Mouse (Mus musculus): ENCODE data around the gene Anks6. TPM values are rescaled to one million over a fixed set of nuclear protein-coding genes. Genes with fewer than 3 reads are reported as not detected.

Gene Anks6
- polyA plus RNA-seq, 1 experiment = not detected

DNA sequence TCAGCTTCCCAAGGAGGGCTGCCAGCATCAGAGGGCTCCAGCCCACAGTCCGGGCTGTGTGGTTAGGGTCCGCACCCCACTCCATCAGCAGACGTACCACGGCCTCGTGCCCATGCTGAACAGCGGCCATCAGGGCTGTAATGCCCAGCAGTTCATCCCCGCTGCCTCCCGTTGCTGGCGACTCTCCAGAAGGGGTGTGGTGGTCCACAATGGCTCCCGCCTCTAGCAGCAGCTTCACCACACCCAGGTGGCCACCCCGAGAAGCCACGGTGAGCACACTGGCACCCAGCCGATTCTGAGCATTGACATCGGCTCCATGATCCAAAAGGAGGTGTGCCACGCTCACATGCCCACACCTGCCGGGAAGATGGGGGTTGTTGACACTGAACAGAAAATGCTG is 8.0 kb downstream of the Anks6 start:
- Histone ChIP-seq H3K4me3 (replicated peaks) (no peak overlapping the region), H3K4me1 (ENCODE audit: control insufficient read depth) (no peaks in the 10 kb centered on the region), H3K9me3 (ENCODE audit: control insufficient read depth, low read length) (no peaks in the 10 kb centered on the region), H3K27me3 (ENCODE audit: control insufficient read depth) (peaks cover 24% of the 10 kb centered on the region), H3K36me3 (ENCODE audit: control insufficient read depth) (no peaks in the 10 kb centered on the region)
- TF ChIP-seq TAL1 (IDR thresholded peaks at IDR 0.05; ENCODE audit: low read length) (no peak), GATA1 (IDR thresholded peaks at IDR 0.05; ENCODE audit: low read length) (no peak)

DNA sequence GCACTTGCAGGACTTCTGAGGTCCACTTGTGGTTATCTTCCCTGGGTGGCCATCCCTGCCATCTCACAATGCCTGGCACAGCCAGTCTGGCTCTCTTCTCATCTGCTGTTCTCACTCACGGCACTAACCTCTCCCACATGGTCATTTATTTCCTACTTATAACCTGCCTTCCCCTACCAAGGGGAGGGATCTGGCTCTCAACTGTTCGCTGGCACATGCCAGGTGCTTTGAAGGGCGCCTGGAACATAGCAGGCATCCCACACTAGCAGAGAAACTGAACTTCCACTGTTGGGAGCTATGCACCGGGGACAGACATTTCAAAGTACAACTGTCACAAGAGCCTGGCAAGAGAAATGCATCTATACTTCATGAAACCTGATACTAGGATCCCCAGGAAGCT is 9.5 kb downstream of the Anks6 start:
- no peak for TF ChIP-seq TAL1 (IDR thresholded peaks at IDR 0.05; ENCODE audit: low read length)
- TF ChIP-seq GATA1 (IDR thresholded peaks at IDR 0.05; ENCODE audit: low read length) = no peak
- peaks cover 17% of the 10 kb centered on the region for H3K27me3 ChIP-seq (ENCODE audit: control insufficient read depth)
- H3K4me3 ChIP-seq (replicated peaks) = no peak overlapping the region
- H3K36me3 ChIP-seq (ENCODE audit: control insufficient read depth) = no peaks in the 10 kb centered on the region
- H3K4me1 ChIP-seq (ENCODE audit: control insufficient read depth) = no peaks in the 10 kb centered on the region
- no peaks in the 10 kb centered on the region for H3K9me3 ChIP-seq (ENCODE audit: control insufficient read depth, low read length)

DNA sequence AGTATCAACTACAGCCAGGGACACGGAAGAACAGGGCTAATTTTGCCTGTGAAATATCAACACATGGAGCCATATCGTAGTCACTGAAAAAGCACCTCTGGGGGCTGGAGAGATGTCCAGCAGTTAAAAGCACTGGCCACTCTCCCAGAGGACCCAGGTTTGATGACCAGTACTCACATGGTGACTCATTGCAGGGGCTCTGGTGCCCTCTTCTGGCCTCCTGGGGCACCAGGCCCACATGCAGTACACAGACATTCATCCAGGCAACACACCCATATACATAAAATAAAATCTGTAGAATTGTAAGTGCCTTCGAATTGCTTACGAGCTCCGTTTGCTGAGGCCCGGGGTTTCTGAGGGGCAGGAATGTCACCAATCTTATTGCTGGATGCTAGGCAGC is 10.3 kb downstream of the Anks6 start:
- no peak for TF ChIP-seq TAL1 (IDR thresholded peaks at IDR 0.05; ENCODE audit: low read length)
- TF ChIP-seq GATA1 (IDR thresholded peaks at IDR 0.05; ENCODE audit: low read length) = no peak
- Histone ChIP-seq H3K4me1 (ENCODE audit: control insufficient read depth) (no peaks in the 10 kb centered on the region), H3K4me3 (replicated peaks) (no peak overlapping the region), H3K36me3 (ENCODE audit: control insufficient read depth) (no peaks in the 10 kb centered on the region), H3K27me3 (ENCODE audit: control insufficient read depth) (peaks cover 10% of the 10 kb centered on the region), H3K9me3 (ENCODE audit: control insufficient read depth, low read length) (no peaks in the 10 kb centered on the region)

DNA sequence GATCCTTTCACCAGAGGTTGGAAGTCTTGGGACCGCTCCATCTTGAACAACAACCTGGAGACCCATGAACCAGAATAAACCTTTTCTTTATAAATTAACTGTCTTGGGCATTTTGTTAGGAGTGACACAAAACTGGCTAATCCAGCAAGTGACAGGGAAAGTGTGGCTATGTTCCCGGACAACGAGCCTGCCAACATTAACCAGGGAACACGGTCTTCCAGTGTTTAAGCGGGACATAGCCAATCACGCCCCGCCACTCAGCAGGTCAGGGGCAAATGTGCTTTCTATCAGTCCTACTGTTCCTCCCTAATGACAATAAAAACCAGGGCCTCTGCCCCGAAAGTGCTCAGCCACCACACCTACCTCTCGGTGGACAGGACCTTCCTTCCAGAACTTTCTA is 13.4 kb downstream of the Anks6 start:
- no peaks in the 10 kb centered on the region for H3K9me3 ChIP-seq (ENCODE audit: control insufficient read depth, low read length)
- H3K36me3 ChIP-seq (ENCODE audit: control insufficient read depth) = no peaks in the 10 kb centered on the region
- no peaks in the 10 kb centered on the region for H3K27me3 ChIP-seq (ENCODE audit: control insufficient read depth)
- H3K4me1 ChIP-seq (ENCODE audit: control insufficient read depth) = no peaks in the 10 kb centered on the region
- TF ChIP-seq GATA1 (IDR thresholded peaks at IDR 0.05; ENCODE audit: low read length) = no peak
- no peak for TF ChIP-seq TAL1 (IDR thresholded peaks at IDR 0.05; ENCODE audit: low read length)
- H3K4me3 ChIP-seq (replicated peaks) = no peak overlapping the region

DNA sequence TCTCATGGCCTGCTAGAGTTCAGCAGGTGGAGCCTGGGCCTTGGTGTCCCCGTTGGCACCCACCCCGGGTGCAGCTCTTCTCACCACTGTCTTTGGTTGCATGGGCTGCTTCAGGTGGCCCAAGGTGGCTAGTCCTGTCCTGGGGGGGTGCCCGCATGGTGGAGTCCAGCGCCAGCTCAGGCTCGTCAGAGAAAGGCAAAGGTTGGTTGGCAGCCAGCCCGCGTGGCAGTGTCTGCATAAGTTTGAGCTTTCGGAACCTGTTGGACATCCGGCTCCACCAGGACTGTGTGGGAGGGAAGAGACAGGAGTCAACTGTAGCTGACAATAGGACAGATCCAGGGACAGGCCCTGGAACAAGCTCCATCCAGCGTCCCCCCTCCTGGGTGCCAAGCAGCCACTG is 17.6 kb downstream of the Anks6 start:
- Histone ChIP-seq H3K36me3 (ENCODE audit: control insufficient read depth) (no peaks in the 10 kb centered on the region), H3K9me3 (ENCODE audit: control insufficient read depth, low read length) (no peaks in the 10 kb centered on the region), H3K4me3 (replicated peaks) (no peak overlapping the region), H3K27me3 (ENCODE audit: control insufficient read depth) (no peaks in the 10 kb centered on the region), H3K4me1 (ENCODE audit: control insufficient read depth) (no peaks in the 10 kb centered on the region)
- TF ChIP-seq GATA1 (IDR thresholded peaks at IDR 0.05; ENCODE audit: low read length) = no peak
- no peak for TF ChIP-seq TAL1 (IDR thresholded peaks at IDR 0.05; ENCODE audit: low read length)

DNA sequence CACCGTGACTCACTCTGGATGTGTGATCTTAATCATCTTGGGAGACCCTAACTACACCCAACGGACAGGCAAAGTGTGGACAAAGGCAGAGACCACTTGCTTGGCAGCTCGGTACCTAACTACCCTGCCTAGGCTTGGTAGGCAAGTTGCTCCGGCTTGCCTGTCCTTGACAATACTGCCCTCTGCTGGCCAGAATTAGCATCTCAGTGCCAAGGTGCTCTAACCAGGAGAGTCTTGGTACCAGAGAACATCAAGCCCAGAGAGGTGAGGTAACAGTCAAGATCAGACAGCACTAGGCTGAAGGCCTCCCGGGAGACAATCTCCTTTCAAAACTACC is 19.9 kb downstream of the Anks6 start:
- H3K36me3 ChIP-seq (ENCODE audit: control insufficient read depth) = no peaks in the 10 kb centered on the region
- TF ChIP-seq GATA1 (IDR thresholded peaks at IDR 0.05; ENCODE audit: low read length) (no peak), TAL1 (IDR thresholded peaks at IDR 0.05; ENCODE audit: low read length) (no peak)
- no peak overlapping the region for H3K4me3 ChIP-seq (replicated peaks)
- no peaks in the 10 kb centered on the region for H3K27me3 ChIP-seq (ENCODE audit: control insufficient read depth)
- H3K4me1 ChIP-seq (ENCODE audit: control insufficient read depth) = no peaks in the 10 kb centered on the region
- H3K9me3 ChIP-seq (ENCODE audit: control insufficient read depth, low read length) = no peaks in the 10 kb centered on the region

DNA sequence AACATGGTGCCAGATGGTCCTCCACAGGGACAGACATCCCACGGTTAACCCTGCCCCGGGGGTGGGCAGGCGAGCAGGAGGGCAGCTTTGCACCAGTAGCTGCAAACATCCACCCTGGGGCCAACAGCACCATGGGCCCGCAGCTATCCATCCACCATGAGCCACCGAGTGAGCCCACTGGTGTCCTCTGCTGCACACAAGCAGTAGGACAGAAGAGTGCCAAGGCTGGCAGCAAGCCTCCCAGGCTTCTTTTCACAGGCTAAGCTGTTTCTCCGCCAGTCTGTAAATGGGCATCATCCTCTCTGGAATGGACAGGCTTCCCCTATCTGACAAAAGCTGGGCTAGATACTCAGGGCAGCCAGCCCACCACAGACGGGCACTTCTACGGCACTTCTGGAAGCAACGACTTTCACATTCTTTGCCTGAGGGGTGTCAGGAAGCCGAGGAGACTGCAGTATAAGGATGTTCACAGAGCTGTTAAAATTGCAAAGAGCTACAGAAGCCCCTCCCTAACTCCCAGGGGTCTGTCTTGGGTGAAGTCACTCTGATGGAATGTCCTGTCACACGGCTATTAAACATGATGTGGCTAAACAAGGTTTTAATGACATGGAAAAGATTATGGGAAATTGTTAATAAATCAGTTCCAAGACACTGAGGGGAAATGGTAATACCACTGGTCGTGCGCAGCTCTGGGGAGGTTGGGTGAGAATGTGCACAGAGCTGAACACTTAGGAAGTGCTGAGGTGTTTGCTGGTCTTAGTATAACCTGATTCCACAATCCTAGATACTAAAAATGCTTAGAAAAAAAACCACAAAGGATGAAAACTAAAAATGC is 20.5 kb downstream of the Anks6 start:
- no peaks in the 10 kb centered on the region for H3K27me3 ChIP-seq (ENCODE audit: control insufficient read depth)
- H3K4me3 ChIP-seq (replicated peaks) = no peak overlapping the region
- TF ChIP-seq GATA1 (IDR thresholded peaks at IDR 0.05; ENCODE audit: low read length) (no peak), TAL1 (IDR thresholded peaks at IDR 0.05; ENCODE audit: low read length) (no peak)
- no peaks in the 10 kb centered on the region for H3K4me1 ChIP-seq (ENCODE audit: control insufficient read depth)
- no peaks in the 10 kb centered on the region for H3K9me3 ChIP-seq (ENCODE audit: control insufficient read depth, low read length)
- H3K36me3 ChIP-seq (ENCODE audit: control insufficient read depth) = no peaks in the 10 kb centered on the region

DNA sequence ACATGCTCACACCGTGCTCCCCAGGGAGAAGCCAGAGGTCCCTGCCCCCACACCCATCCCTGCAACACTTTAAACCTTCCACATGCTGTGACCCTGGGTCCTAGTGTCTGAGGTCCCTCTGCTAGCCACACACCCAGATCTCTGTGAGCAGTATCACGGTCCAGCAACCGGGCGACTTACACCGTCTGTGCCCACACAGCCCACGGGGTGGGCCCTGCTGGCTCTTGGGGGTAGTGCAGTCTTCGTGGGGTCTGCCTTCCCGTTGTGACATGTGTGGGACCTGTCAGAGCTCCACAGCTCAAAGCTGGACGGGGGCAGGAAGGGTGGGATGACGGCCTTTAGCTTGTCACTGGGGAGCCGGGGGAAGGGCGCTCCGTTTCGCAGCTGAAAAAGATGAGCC is 21.7 kb downstream of the Anks6 start:
- Histone ChIP-seq H3K4me3 (replicated peaks) (no peak overlapping the region), H3K27me3 (ENCODE audit: control insufficient read depth) (no peaks in the 10 kb centered on the region), H3K9me3 (ENCODE audit: control insufficient read depth, low read length) (no peaks in the 10 kb centered on the region), H3K36me3 (ENCODE audit: control insufficient read depth) (no peaks in the 10 kb centered on the region), H3K4me1 (ENCODE audit: control insufficient read depth) (no peaks in the 10 kb centered on the region)
- TF ChIP-seq GATA1 (IDR thresholded peaks at IDR 0.05; ENCODE audit: low read length) (no peak), TAL1 (IDR thresholded peaks at IDR 0.05; ENCODE audit: low read length) (no peak)

DNA sequence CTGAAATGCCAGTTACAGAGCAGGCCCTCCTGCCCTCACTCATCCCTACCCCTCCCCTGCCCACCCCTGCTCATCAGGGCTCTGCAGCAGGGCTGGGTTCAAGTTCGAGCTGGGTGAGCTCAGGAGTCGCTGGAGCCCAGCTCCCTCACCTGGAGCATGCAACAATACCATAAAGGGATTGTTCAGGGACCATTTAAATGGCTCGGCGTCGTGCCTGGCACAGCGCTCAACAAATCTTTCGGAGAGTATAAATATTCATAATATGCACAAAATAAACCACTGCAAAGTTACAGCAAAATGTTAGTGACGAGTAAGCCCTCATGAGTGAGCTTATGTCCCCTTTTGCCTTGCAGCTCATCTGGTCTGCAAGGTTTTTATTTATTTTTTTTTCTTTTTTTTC is 25.1 kb downstream of the Anks6 start:
- H3K27me3 ChIP-seq (ENCODE audit: control insufficient read depth) = no peaks in the 10 kb centered on the region

DNA sequence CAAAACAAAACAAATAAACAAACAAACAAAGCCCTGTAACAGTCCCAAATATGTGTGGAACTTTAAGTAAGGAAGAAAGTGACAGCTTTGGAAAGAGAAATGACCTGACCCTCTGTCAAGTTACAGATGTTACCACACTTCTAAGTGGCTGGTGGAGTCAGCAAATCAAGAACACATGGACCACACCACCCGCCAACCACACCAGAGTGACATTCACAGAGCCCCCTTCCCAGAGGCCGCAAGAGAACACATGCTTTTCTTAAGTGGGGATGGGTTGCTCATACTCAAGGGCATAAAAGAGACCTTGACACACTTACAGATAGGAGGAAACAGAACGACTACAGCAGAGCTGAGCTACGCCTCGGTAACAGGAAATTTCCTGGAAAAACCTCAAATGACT is 28.4 kb downstream of the Anks6 start:
- TF ChIP-seq TAL1 (IDR thresholded peaks at IDR 0.05; ENCODE audit: low read length) = no peak
- no peak for TF ChIP-seq GATA1 (IDR thresholded peaks at IDR 0.05; ENCODE audit: low read length)
- H3K4me3 ChIP-seq (replicated peaks) = no peak overlapping the region
- H3K4me1 ChIP-seq (ENCODE audit: control insufficient read depth) = no peaks in the 10 kb centered on the region
- no peaks in the 10 kb centered on the region for H3K9me3 ChIP-seq (ENCODE audit: control insufficient read depth, low read length)
- peaks cover 2% of the 10 kb centered on the region; the same call in 1 of the 2 replicates for H3K27me3 ChIP-seq (ENCODE audit: control insufficient read depth)
- H3K36me3 ChIP-seq (ENCODE audit: control insufficient read depth) = no peaks in the 10 kb centered on the region

More for the DNA sequence above, 25.1 kb downstream of the Anks6 start:
- H3K9me3 ChIP-seq (ENCODE audit: control insufficient read depth, low read length) = no peaks in the 10 kb centered on the region
- no peak for TF ChIP-seq GATA1 (IDR thresholded peaks at IDR 0.05; ENCODE audit: low read length)
- H3K36me3 ChIP-seq (ENCODE audit: control insufficient read depth) = no peaks in the 10 kb centered on the region
- no peak overlapping the region for H3K4me3 ChIP-seq (replicated peaks)
- no peaks in the 10 kb centered on the region for H3K4me1 ChIP-seq (ENCODE audit: control insufficient read depth)

Data from erythroblast, embryonic 14.5 days (primary cell).